Mouse (Mus musculus) adrenal gland, postnatal 36 days (tissue): Measurements from ENCODE around the gene Gm10775. TPM values are rescaled to one million over a fixed set of nuclear protein-coding genes. Genes with fewer than 3 reads are reported as not detected.

Source experiments
- DNase-seq, 2 experiments: peaks; one replicate each; pipeline ENCODE4 v3.0.0; 2021; ENCODE audit warnings: mixed read lengths in 1 of 2
- long read RNA-seq, 2 experiments: library from polyadenylated mRNA; stranded (forward); transcript quantifications; one replicate each; pipeline ENCODE4 v2.0.0; 2021; ENCODE audit warnings: borderline sequencing depth in 2 of 2
- total RNA-seq, 2 experiments: library from RNA; stranded (reverse); gene quantifications; 2 replicates each; pipeline ENCODE4 v1.2.3; 2021

Gm10775 gene
- total RNA-seq: not detected
- long read RNA-seq, experiment 1: 0 reads
- long read RNA-seq, experiment 2: 0 reads

GRCm38 (mm10) chr13:65259239-65259638, at the start of gene Gm10775:
Gm10775 (plus strand) TSS chr13:65259539.
- no peak for DNase-seq

GRCm38 (mm10) chr13:65225945-65226344, 33.4 kb upstream of the Gm10775 start:
- DNase-seq: no peak

- DNase-seq: no peak
Measured at GRCm38 (mm10) chr13:65226657-65227056, 32.7 kb upstream of the Gm10775 start.

- DNase-seq: no peak
Measured at GRCm38 (mm10) chr13:65237211-65237610, 22.1 kb upstream of the Gm10775 start.

GRCm38 (mm10) chr13:65240509-65241098, 18.7 kb upstream of the Gm10775 start:
- DNase-seq: peak; percentile 97

GRCm38 (mm10) chr13:65241099-65241626, 18.2 kb upstream of the Gm10775 start:
- DNase-seq: peak; percentile 94

GRCm38 (mm10) chr13:65241627-65242318, 17.6 kb upstream of the Gm10775 start:
- DNase-seq: peak; percentile 8 to 19

GRCm38 (mm10) chr13:65242319-65242787, 17.0 kb upstream of the Gm10775 start:
- no peak for DNase-seq

- DNase-seq: no peak
Measured at GRCm38 (mm10) chr13:65243273-65243672, 16.1 kb upstream of the Gm10775 start.

- DNase-seq: peak; percentile 40 to 58
Measured at GRCm38 (mm10) chr13:65258175-65258954, 974 bp upstream of the Gm10775 start.

GRCm38 (mm10) chr13:65262086-65262485, 2.7 kb downstream of the Gm10775 start:
- no peak for DNase-seq

GRCm38 (mm10) chr13:65277994-65278382, 18.6 kb downstream of the Gm10775 start:
- DNase-seq: no peak

GRCm38 (mm10) chr13:65278383-65279341, 19.3 kb downstream of the Gm10775 start, which contains the start of gene Zfp369:
Zfp369 (plus strand) TSS chr13:65278814.
- peak; percentile 97 for DNase-seq

- no peak for DNase-seq
Measured at GRCm38 (mm10) chr13:65286771-65287170, 27.4 kb downstream of the Gm10775 start.

GRCm38 (mm10) chr13:65296354-65296753, 37.0 kb downstream of the Gm10775 start:
- DNase-seq: no peak

Other genes with a start within 250 kb of the Gm10775 start
- not detected for gene Spata31d1c, start 226.5 kb upstream of the Gm10775 start, total RNA-seq
- gene Prss47, start 206.8 kb upstream of the Gm10775 start, total RNA-seq: not detected
- 10 to 100 TPM; 43.1 to 53.7 TPM for gene Mfsd14b, start 146.6 kb upstream of the Gm10775 start, total RNA-seq
- gene Olfr465-ps1, start 121.5 kb upstream of the Gm10775 start, total RNA-seq: not detected
- gene Olfr466, start 109.3 kb upstream of the Gm10775 start, total RNA-seq: not detected
- under 1 TPM in 1 of 2 experiments, not detected in 1; 0.16 TPM for gene Nlrp4f, start 53.6 kb upstream of the Gm10775 start, total RNA-seq
- gene Zfp369, start 19.3 kb downstream of the Gm10775 start, total RNA-seq: 10 to 100 TPM; 24.4 to 29.3 TPM